Mouse (Mus musculus) ES-Bruce4 (cell line): ENCODE data around the gene Helz2. TPM values are rescaled to one million over a fixed set of nuclear protein-coding genes. Genes with fewer than 3 reads are reported as not detected.

ENCODE experiments used
- H3K27ac ChIP-seq: 2 replicates; pipeline ENCODE4 v1.5.1; 2012; ENCODE audit warnings: low read length, inconsistent platforms; ENCODE audit not compliant: insufficient read depth
- H3K27me3 ChIP-seq: 2 replicates; pipeline ENCODE4 v1.6.1; 2012; ENCODE audit warnings: mild to moderate bottlenecking, low read length, inconsistent platforms; ENCODE audit not compliant: control insufficient read depth, poor library complexity, insufficient read depth, severe bottlenecking
- H3K36me3 ChIP-seq: 2 replicates; pipeline ENCODE4 v1.6.1; 2012; ENCODE audit warnings: inconsistent platforms, mild to moderate bottlenecking, low read length, moderate library complexity; ENCODE audit not compliant: control insufficient read depth, poor library complexity, insufficient read depth, severe bottlenecking
- H3K4me1 ChIP-seq: one replicate; pipeline ENCODE4 v1.8.1; 2011; ENCODE audit warnings: low read length; ENCODE audit not compliant: control insufficient read depth, insufficient read depth
- H3K4me3 ChIP-seq: 2 replicates; pipeline ENCODE4 v1.5.1; 2011; ENCODE audit warnings: low read depth, mild to moderate bottlenecking, low read length
- H3K9ac ChIP-seq: 2 replicates; pipeline ENCODE4 v1.6.1; 2012; ENCODE audit warnings: low read depth, mild to moderate bottlenecking, inconsistent platforms; ENCODE audit not compliant: poor library complexity, severe bottlenecking
- H3K9me3 ChIP-seq: replicated peaks from 2 replicates; pipeline ENCODE4 v1.6.1; 2012; ENCODE audit warnings: mild to moderate bottlenecking, low read length, inconsistent platforms; ENCODE audit not compliant: control insufficient read depth, poor library complexity, insufficient read depth, severe bottlenecking
- CTCF ChIP-seq: IDR thresholded peaks from one replicate; pipeline ENCODE4 v1.8.1; 2011; ENCODE audit warnings: low read depth, low read length
- EP300 ChIP-seq: IDR thresholded peaks from 2 replicates; pipeline ENCODE4 v1.6.1; 2011; ENCODE audit warnings: low read depth, low read length; ENCODE audit not compliant: insufficient read depth
- POLR2A ChIP-seq: IDR thresholded peaks from one replicate; pipeline ENCODE4 v1.8.1; 2011; ENCODE audit warnings: low read length; ENCODE audit not compliant: insufficient read depth
- polyA plus RNA-seq: library from polyadenylated mRNA; stranded (reverse); fragments of >200 nt; gene quantifications from 2 replicates; pipeline ENCODE4 v1.2.4, GENCODE M21; 2011; ENCODE audit warnings: low read depth; ENCODE audit not compliant: missing spikeins, insufficient read depth, insufficient read length

Helz2 gene
- polyA plus RNA-seq, 1 experiment = 1.4 TPM

GRCm38 (mm10) chr2:181242314-181242665, 463 bp upstream of the Helz2 start:
- H3K4me1 ChIP-seq = no peaks in the 10 kb centered on the region
- no peak overlapping the region for H3K4me3 ChIP-seq
- TF ChIP-seq EP300 = no peak
- TF ChIP-seq CTCF = no peak
- TF ChIP-seq POLR2A = no peak
- no peaks in the 10 kb centered on the region for H3K27me3 ChIP-seq
- H3K27ac ChIP-seq = no peak overlapping the region
- no peaks in the 10 kb centered on the region for H3K9me3 ChIP-seq
- no peaks in the 10 kb centered on the region for H3K36me3 ChIP-seq
- no peak overlapping the region for H3K9ac ChIP-seq

- Histone ChIP-seq H3K36me3 (no peaks in the 10 kb centered on the region), H3K4me1 (no peaks in the 10 kb centered on the region), H3K4me3 (no peak overlapping the region), H3K27ac (no peak overlapping the region), H3K9ac (no peak overlapping the region), H3K27me3 (no peaks in the 10 kb centered on the region), H3K9me3 (no peaks in the 10 kb centered on the region)
- TF ChIP-seq EP300 (no peak), CTCF (no peak), POLR2A (no peak)
Measured at GRCm38 (mm10) chr2:181240806-181241440, 904 bp downstream of the Helz2 start.

- Histone ChIP-seq H3K4me3 (no peak overlapping the region), H3K4me1 (no peaks in the 10 kb centered on the region), H3K9me3 (no peaks in the 10 kb centered on the region), H3K27me3 (no peaks in the 10 kb centered on the region), H3K36me3 (no peaks in the 10 kb centered on the region), H3K27ac (no peak overlapping the region), H3K9ac (no peak overlapping the region)
- TF ChIP-seq EP300 (no peak), CTCF (no peak), POLR2A (no peak)
Measured at GRCm38 (mm10) chr2:181239261-181239660, 2.6 kb downstream of the Helz2 start.

DNA sequence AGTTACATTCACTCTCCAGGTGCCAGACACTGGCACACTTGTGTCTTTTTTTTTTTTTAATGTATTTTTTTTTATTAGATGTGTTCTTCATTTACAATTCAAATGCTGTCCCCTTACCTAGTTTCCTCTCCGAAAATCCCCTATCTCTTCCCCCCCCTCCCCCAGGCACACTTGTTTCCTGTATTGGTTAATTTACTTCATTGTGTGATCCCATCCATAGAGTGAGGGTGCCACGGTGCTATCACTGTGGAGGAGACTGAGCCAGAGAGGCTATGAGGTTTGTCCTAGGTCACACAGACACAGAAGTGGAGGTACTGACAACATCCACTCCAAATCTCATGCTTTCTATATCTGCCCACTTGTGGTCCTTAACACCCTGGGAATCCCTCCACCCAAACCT, 3.0 kb downstream of the Helz2 start:
- H3K4me1 ChIP-seq = no peaks in the 10 kb centered on the region
- no peak overlapping the region for H3K4me3 ChIP-seq
- H3K27me3 ChIP-seq = no peaks in the 10 kb centered on the region
- H3K9ac ChIP-seq = no peak overlapping the region
- no peak overlapping the region for H3K27ac ChIP-seq
- no peak for TF ChIP-seq EP300
- TF ChIP-seq CTCF = no peak
- no peak for TF ChIP-seq POLR2A
- H3K9me3 ChIP-seq = no peaks in the 10 kb centered on the region
- H3K36me3 ChIP-seq = no peaks in the 10 kb centered on the region

GRCm38 (mm10) chr2:181238091-181238610, 3.7 kb downstream of the Helz2 start:
- H3K4me1 ChIP-seq = no peaks in the 10 kb centered on the region
- H3K9me3 ChIP-seq = no peaks in the 10 kb centered on the region
- H3K36me3 ChIP-seq = no peaks in the 10 kb centered on the region
- no peak overlapping the region for H3K27ac ChIP-seq
- TF ChIP-seq POLR2A (no peak), CTCF (no peak), EP300 (no peak)
- H3K27me3 ChIP-seq = no peaks in the 10 kb centered on the region
- H3K9ac ChIP-seq = no peak overlapping the region
- H3K4me3 ChIP-seq = no peak overlapping the region

DNA sequence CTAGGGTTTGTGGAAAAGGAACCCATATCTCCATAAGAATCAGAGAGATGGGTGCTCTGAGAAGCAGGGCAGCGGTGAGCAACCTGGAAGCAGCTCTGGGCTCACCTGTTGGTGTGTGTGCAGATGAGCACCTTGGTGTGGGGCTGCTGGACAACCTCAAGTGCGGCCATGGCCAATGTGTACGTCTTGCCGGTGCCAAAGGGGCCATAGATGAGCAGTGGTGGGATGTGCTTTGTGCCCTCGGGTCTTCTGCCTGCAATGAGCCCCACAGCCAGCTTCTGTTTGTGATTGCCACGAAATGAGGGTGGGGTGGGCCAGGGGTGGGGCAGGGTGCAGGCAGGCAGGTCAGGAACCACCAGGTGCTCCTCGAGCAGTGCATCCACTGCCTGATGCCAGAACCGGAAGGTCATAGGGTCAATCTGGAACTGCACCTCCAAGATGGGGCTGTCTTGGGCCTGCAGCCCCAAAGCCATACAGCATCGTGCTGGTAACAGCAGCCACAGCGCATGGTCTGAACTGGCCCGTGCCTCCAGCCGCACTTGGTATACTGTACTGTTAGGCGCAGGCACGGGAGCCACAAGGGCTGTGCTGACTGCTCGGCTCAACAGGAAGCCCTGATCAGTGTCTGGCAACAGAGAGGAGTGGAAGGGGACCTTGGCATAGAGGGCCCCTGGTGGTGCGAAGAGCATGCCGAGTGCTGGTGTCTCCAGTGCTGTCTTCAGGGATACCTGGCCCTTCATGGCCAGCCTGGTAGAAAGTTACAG, 4.4 kb downstream of the Helz2 start:
- no peak overlapping the region for H3K4me3 ChIP-seq
- no peaks in the 10 kb centered on the region for H3K27me3 ChIP-seq
- H3K9me3 ChIP-seq = no peaks in the 10 kb centered on the region
- no peak overlapping the region for H3K9ac ChIP-seq
- TF ChIP-seq POLR2A (no peak), EP300 (no peak), CTCF (no peak)
- H3K27ac ChIP-seq = no peak overlapping the region
- no peaks in the 10 kb centered on the region for H3K4me1 ChIP-seq
- H3K36me3 ChIP-seq = no peaks in the 10 kb centered on the region
